Mouse (Mus musculus) liver, postnatal 0 days (tissue): Measurements from ENCODE around the gene Nav3. TPM values are rescaled to one million over a fixed set of nuclear protein-coding genes. Genes with fewer than 3 reads are reported as not detected.

Experiments used
- ATAC-seq: fragments of 200-750 bp; cut with Nextera tagmentation; 2 replicates; pipeline ENCODE4 v1.8.0; 2017; ENCODE audit warnings: mild to moderate bottlenecking, moderate library complexity
- DNase-seq: peaks from one replicate; pipeline ENCODE4 v3.0.0-alpha.2; 2016
- H3K27ac ChIP-seq: fragments of 300-500 bp; sonication (generic); 2 replicates; pipeline ENCODE4 v1.5.1; 2014; ENCODE audit warnings: antibody characterized with exemption, moderate library complexity, mild to moderate bottlenecking, low read depth
- H3K27me3 ChIP-seq: fragments of 300-500 bp; sonication (generic); 2 replicates; pipeline ENCODE4 v1.6.1; 2014; ENCODE audit warnings: low read length, control low read depth, mixed read lengths; ENCODE audit not compliant: insufficient read depth
- H3K36me3 ChIP-seq: fragments of 300-500 bp; sonication (generic); replicated peaks from 2 replicates; pipeline ENCODE4 v1.6.1; 2014; ENCODE audit warnings: mild to moderate bottlenecking, control low read depth, low read length, moderate library complexity, mixed read lengths; ENCODE audit not compliant: insufficient read depth
- H3K4me1 ChIP-seq: fragments of 300-500 bp; sonication (generic); 2 replicates; pipeline ENCODE4 v1.6.1; 2014; ENCODE audit warnings: antibody characterized with exemption, mild to moderate bottlenecking, control low read depth; ENCODE audit not compliant: insufficient read depth
- H3K4me2 ChIP-seq: fragments of 300-500 bp; sonication (generic); 2 replicates; pipeline ENCODE4 v1.6.1; 2014; ENCODE audit warnings: low read depth, mild to moderate bottlenecking, low read length, moderate library complexity, mixed read lengths
- H3K4me3 ChIP-seq: fragments of 300-500 bp; sonication (generic); 2 replicates; pipeline ENCODE4 v1.5.1; 2014; ENCODE audit warnings: low read depth, low read length
- H3K9ac ChIP-seq: fragments of 300-500 bp; sonication (generic); replicated peaks from 2 replicates; pipeline ENCODE4 v1.6.1; 2014; ENCODE audit warnings: mild to moderate bottlenecking, moderate library complexity
- H3K9me3 ChIP-seq: fragments of 300-500 bp; sonication (generic); 2 replicates; pipeline ENCODE4 v1.6.1; 2016; ENCODE audit warnings: mild to moderate bottlenecking, control low read depth, low read length, mixed read lengths
- CTCF ChIP-seq: sonication (generic); IDR thresholded peaks from 2 replicates; pipeline ENCODE4 v1.5.1; 2016; ENCODE audit warnings: antibody characterized with exemption, low read depth
- EP300 ChIP-seq: IDR thresholded peaks from 2 replicates; pipeline ENCODE4 v1.6.1; 2016; ENCODE audit warnings: antibody characterized with exemption, low read depth, mild to moderate bottlenecking
- WGBS: fragments of 180-500 bp; shearing (Covaris S2); extraction: QIAGEN DNeasy Blood & Tissue Kit; methylation state at CpG from one replicate; pipeline ENCODE4 v1.1.7; 2014; ENCODE audit not compliant: insufficient replicate concordance; 5-methylcytosine and 5-hydroxymethylcytosine counted together
- polyA plus RNA-seq: library from polyadenylated mRNA; unstranded; fragments of >200 nt; fragmentation: Nextera tagmentation; extraction: Ambion mirVana; gene quantifications from 2 replicates; pipeline ENCODE4 v1.2.1, GENCODE M21; 2015

Nav3 gene
- polyA plus RNA-seq, 1 experiment from 2014 or later = 0.04 TPM

DNA sequence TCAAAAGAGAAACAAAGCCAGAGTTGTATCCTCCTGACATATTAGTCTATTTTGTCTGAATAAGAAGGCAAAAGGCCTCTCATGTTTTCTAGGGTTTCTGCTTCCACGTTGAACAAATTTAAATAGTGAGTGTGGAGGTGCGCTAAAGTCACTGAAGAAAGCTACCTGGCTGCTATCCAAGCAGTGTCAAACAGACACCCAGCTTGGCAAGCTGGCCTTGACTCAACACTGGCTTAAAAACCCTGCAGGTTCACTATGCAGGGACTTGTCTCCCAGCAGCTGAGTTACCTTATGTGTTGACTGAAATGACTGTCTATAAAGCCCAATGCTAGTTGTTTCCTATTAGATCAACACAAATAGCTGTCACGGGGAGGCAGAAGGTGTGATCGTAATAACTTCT, 612.3 kb downstream of the Nav3 start:
- 65% methylated on average over 4 of the region's 4 CpGs for WGBS
- DNase-seq = no peak
- Histone ChIP-seq H3K4me3 (no peak overlapping the region), H3K9ac (no peak overlapping the region), H3K4me1 (no peaks in the 10 kb centered on the region), H3K4me2 (no peak overlapping the region), H3K27me3 (no peaks in the 10 kb centered on the region), H3K27ac (no peak overlapping the region), H3K9me3 (no peaks in the 10 kb centered on the region), H3K36me3 (no peaks in the 10 kb centered on the region)
- ATAC-seq = no peak
- no peak for TF ChIP-seq EP300
- no peak for TF ChIP-seq CTCF

DNA sequence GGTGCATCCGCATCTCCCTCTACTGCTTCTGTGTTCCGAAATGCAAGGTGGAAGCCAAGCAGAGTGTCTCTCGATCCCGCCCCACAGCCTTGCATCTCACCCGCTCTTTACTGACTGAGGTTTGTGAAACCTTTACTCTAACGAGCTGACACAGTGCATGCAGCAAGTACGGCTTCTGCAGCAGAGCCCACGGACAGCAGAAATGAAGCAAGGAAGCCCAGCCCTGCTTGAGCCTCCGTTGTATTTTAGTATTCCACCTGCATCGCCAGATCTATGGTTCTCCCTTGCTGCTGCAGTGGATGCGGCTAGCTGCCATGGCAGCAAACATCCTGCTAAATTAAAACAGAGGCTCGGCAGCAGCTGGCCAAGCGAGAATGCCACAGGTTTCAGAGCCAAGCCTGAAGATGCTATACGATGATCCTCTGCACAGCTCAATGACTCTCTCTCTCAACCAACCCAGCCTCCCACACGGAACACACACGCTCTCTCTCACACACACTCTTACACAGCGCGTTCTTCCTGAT, 623.2 kb downstream of the Nav3 start:
- H3K27ac ChIP-seq = no peak overlapping the region
- H3K27me3 ChIP-seq = no peaks in the 10 kb centered on the region
- no peaks in the 10 kb centered on the region for H3K4me1 ChIP-seq
- H3K9ac ChIP-seq = no peak overlapping the region
- TF ChIP-seq EP300 (no peak), CTCF (no peak)
- H3K9me3 ChIP-seq = no peaks in the 10 kb centered on the region
- no peak overlapping the region for H3K4me2 ChIP-seq
- ATAC-seq = no peak
- H3K4me3 ChIP-seq = no peak overlapping the region
- no peaks in the 10 kb centered on the region for H3K36me3 ChIP-seq
- DNase-seq = no peak
- WGBS = 38% methylated on average over 18 of the region's 18 CpGs

DNA sequence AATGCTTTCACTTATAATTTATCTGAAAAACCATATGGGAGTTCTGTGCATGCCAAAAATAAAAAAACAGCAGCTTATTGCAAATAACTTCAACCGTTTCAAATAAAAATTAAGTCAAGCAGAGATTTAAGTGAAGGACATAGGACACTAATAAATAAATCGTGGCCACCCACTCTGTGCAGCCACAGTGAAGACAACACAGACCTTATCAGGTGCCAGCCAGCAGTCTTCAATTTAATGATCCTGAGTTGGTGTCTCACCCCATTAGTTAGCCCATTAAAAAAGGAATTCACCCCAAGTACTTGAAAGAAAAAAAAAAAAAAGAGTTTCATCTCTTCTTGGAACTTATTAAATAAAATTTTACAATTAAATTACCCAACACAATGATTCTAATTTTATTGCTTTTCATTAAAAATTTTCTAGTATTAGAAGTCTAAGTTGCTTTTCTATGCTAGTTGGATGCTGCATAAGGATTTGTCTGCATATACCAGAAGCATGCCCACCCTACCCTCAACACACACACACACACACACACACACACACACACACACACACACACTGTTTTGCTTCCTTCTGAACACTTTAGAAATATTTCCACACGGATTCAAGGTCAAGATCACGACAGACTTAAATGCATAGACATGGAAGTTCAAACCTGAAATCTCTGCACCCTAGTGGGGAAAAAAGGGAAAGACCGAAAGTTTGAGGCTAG, 649.1 kb downstream of the Nav3 start:
- Histone ChIP-seq H3K9me3 (no peaks in the 10 kb centered on the region), H3K9ac (no peak overlapping the region), H3K4me3 (no peak overlapping the region), H3K27me3 (no peaks in the 10 kb centered on the region), H3K27ac (no peak overlapping the region), H3K36me3 (no peaks in the 10 kb centered on the region), H3K4me1 (no peaks in the 10 kb centered on the region), H3K4me2 (no peak overlapping the region)
- DNase-seq (no peak), ATAC-seq (no peak)
- TF ChIP-seq CTCF = no peak
- no peak for TF ChIP-seq EP300
- WGBS = 67% methylated on average over 5 of the region's 5 CpGs

DNA sequence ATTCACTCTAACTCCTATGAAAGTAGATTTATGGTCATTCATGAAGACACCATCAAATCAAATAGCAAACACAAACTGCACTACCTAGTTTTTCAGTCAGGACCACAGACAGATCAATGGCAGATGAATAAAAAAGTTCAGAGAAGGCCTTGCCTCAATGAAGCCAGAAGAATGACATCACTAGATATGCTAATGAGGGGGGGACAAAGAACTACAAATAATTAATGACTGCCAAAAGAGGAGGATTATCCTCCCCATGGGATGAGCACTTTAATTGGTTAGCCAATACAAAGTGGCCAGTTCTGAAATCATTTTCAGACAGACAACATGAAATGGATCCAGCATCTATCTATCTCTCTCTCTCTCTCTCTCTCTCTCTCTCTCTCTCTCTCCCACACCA, 652.6 kb downstream of the Nav3 start:
- Histone ChIP-seq H3K36me3 (no peaks in the 10 kb centered on the region), H3K4me2 (no peak overlapping the region), H3K9ac (no peak overlapping the region), H3K27me3 (no peaks in the 10 kb centered on the region), H3K27ac (no peak overlapping the region), H3K4me1 (no peaks in the 10 kb centered on the region), H3K4me3 (no peak overlapping the region), H3K9me3 (no peaks in the 10 kb centered on the region)
- DNase-seq = no peak
- TF ChIP-seq EP300 (no peak), CTCF (no peak)
- no peak for ATAC-seq

DNA sequence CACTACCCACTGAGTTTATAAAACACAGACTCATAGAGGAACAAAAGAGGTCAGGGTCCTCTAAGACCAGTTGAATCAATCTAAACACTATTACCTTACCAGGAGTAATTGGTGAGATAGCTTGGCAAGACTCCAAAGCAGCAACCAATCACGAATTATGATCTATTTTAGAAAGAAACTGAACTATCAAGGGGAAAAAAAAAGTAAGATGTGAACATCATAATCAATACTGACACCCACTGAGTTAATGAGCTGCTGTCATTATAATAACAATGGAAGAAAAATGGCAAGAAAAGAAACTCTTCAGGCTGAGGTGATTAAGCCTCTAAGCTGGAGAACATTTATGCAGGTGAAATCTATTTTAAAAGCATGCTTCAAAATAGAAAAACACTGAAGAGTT, 653.8 kb downstream of the Nav3 start:
- TF ChIP-seq CTCF (no peak), EP300 (no peak)
- WGBS = 55% methylated on average over 1 of the region's 1 CpGs
- no peak for DNase-seq
- H3K36me3 ChIP-seq = no peaks in the 10 kb centered on the region
- no peak overlapping the region for H3K4me2 ChIP-seq
- H3K9ac ChIP-seq = no peak overlapping the region
- H3K9me3 ChIP-seq = no peaks in the 10 kb centered on the region
- no peak overlapping the region for H3K27ac ChIP-seq
- no peak for ATAC-seq
- no peaks in the 10 kb centered on the region for H3K27me3 ChIP-seq
- no peaks in the 10 kb centered on the region for H3K4me1 ChIP-seq
- H3K4me3 ChIP-seq = no peak overlapping the region

DNA sequence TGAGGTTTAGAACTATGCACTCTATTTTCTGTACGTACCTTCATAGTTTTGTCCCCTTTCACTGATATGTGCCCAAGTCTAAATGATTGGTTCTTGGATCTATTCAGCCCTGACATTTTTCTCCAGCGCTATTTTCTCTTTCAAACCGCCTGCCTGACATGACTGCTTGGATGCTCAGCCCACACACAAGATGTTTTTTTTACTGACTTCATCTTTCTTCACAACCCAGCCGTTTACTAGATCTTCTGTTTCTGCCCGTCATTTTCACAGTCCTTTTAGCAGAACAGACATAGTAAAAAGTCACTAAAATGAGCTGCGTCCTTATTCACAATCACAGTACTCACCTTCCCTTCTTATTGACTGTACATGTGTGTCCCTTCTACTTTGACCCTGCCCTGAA, 656.8 kb downstream of the Nav3 start:
- no peak overlapping the region for H3K9ac ChIP-seq
- H3K4me1 ChIP-seq = no peaks in the 10 kb centered on the region
- no peak overlapping the region for H3K4me3 ChIP-seq
- no peaks in the 10 kb centered on the region for H3K9me3 ChIP-seq
- ATAC-seq = no peak
- no peaks in the 10 kb centered on the region for H3K27me3 ChIP-seq
- no peak overlapping the region for H3K4me2 ChIP-seq
- H3K36me3 ChIP-seq = no peaks in the 10 kb centered on the region
- WGBS = 79% methylated on average over 6 of the region's 6 CpGs
- DNase-seq = no peak
- H3K27ac ChIP-seq = no peak overlapping the region
- no peak for TF ChIP-seq CTCF
- TF ChIP-seq EP300 = no peak
